Mouse (Mus musculus): ENCODE data around the gene Lhfp.

Gene Lhfp

DNA sequence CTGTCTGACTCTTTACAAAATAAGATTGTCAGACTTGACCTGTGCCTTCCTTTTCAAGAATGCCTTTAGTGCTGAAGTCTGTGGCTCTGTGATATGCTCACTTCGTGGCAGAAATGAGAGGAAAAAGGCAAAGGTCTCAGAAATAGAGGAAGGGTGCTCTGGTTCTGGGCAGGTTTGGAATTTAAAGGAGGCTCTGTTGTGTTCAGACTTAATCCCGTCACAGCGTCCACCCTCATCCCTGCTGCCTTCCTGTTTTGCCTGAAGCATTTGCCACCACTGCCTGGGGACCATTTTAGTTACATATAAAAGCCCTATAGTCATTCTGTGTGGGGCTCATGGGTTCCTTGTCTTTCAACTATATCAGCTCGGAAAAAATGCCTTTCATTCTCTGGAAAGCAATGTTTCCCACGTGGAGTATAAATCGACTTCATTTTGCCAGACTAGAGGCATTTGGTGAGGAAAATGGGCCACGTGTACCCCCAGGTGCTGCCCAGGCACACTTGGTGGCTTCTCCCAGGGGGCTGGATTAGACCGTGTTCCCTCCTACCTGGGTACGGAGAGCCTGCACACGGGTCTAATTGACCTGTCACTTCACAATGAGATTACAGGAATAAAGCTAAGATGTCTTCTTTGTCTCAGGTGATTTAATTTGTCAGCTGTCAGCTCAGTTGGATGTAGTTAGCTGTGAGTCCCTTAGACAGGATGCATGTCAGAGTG lies 207.0 kb downstream of the Lhfp start:
- no peak for DNase-seq (ENCODE audit: extremely low read depth, insufficient read length, low spot score)

GRCm38 (mm10) chr3:53252556-53252955 lies 211.2 kb downstream of the Lhfp start:
- DNase-seq (ENCODE audit: extremely low read depth, insufficient read length, low spot score) = no peak

- no peak for DNase-seq (ENCODE audit: extremely low read depth, insufficient read length, low spot score)
These were observed 212.0 kb downstream of the Lhfp start for GRCm38 (mm10) chr3:53253223-53253832.

GRCm38 (mm10) chr3:53258657-53259158 lies 217.4 kb downstream of the Lhfp start:
- DNase-seq (ENCODE audit: extremely low read depth, insufficient read length, low spot score) = no peak

GRCm38 (mm10) chr3:53266116-53266515 lies 224.8 kb downstream of the Lhfp start:
- no peak for DNase-seq (ENCODE audit: extremely low read depth, insufficient read length, low spot score)

GRCm38 (mm10) chr3:53267046-53267445 lies 225.7 kb downstream of the Lhfp start:
- DNase-seq (ENCODE audit: extremely low read depth, insufficient read length, low spot score) = no peak

DNA sequence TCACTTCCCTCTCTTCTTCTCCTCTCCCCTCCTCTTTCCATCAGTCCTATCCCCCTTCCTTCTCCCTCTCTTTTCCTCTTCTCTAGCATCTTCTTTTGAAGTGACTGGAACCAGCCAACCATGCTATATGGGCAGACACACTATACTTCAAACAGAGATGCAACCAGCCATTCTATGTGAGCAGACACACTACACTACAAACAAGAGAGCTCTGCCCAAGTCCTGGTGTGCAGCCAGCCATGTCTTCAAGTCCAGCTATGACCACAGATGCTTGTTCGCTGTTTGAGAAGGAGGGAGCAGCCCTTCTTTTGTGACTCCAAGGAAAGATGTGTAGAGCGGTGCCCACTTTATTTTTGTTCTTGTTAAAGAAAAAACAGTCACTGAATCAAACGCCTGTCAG lies 231.9 kb downstream of the Lhfp start:
- no peak for DNase-seq (ENCODE audit: extremely low read depth, insufficient read length, low spot score)

- no peak for DNase-seq (ENCODE audit: extremely low read depth, insufficient read length, low spot score)
These were observed 236.7 kb downstream of the Lhfp start for GRCm38 (mm10) chr3:53277993-53278392.

DNA sequence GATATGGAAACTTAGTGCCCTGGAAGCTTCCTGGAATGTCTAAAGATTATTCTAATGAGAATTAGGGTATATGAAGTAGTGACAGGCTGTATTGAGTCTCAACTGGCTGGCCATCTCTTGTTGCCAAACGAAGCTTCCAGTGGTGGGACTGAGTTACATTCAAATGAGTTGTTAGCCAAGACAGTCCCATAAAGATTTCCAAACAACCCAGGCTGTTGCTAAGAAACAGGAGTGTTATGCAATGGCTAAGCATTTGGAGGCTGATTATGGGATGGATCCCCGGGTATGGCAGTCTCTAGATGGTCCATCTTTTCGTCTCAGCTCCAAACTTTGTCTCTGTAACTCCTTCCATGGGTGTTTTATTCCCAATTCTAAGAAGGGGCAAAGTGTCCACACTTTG lies 240.7 kb downstream of the Lhfp start:
- peak; percentile 10 for DNase-seq (ENCODE audit: extremely low read depth, insufficient read length, low spot score)

DNA sequence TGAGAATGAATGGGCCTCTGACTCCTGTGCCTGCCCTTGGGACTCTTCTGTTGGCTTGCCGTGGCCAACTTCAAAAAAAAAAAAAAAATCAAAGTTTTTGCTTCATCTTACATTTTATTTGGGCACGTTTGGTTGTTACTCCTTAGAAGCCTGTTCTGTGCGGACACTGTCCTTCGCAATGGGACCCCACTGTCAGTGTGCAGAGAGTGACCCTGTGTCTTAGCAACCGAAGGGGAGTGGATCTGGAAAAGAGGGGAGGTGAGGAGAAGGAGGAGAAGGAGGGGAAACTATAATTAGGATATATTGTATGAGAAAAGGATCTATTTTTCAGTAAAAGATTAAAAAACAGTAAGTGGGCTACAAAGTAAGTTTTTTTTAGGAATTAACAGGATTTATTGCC lies 242.7 kb downstream of the Lhfp start:
- no peak for DNase-seq (ENCODE audit: extremely low read depth, insufficient read length, low spot score)

DNA sequence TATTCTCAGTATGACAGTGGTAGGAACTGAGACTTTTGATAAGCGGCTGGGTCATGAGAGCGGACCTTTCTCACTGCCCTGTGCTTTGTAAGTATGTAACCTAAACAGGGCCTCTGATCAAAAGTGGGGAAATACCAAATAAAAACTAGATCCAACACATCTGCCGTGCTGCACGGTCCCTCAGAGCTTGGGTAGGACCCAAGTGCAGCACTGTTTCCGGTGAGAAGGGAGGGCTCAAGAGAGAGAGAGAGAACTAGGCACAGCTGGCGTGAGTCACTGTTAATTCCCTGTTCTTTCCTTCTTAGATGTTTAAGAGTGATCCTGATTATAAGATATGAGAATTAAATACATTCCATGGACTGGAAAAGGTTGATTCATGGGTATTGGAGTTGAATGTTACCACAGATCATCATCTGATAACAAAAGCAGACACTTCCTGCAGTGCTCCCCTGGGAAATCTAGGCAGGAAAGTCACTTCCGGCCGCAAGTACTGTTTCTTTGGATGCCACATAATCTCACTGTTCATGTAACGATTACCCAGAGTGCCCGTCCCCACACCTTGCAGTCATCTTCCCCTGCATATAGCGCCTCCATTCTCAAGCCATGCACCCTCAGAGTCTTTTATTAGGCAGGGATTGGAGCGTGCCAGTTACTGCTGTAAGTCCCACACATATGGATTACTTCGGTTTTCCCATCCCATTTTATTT lies 243.3 kb downstream of the Lhfp start:
- peak; percentile 18 for DNase-seq (ENCODE audit: extremely low read depth, insufficient read length, low spot score)

GRCm38 (mm10) chr3:53288662-53289061 lies 247.3 kb downstream of the Lhfp start:
- DNase-seq (ENCODE audit: extremely low read depth, insufficient read length, low spot score) = no peak

DNA sequence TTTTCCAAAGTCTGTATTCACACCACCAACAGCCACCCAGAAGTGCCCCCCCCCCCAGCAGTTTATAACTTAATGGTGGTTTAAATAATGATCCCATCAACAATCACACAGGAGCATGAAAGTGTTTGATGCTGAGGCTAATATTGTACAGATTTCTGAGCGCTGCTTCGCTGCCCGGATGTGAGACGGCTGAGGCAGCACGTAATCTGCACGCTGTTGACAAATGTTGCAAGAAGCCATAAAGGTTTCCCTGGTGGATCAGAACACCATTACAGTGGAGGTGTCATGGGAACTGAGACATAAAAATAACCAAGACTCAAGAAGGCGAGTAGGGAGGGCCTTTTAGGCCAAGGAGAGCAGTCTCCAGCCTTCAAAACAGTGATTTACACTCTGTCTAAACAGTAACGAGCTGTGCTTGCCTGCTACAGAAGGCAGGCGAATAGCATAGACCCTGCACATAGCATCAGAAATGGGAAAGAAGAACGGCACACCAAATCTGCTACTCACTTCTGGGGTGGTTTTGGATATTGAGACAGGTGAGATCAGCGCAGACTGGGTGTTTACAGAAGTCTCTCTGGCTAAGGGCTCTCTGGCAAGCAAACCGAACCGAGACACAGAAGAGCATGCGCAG lies 248.4 kb downstream of the Lhfp start:
- DNase-seq (ENCODE audit: extremely low read depth, insufficient read length, low spot score) = no peak

GRCm38 (mm10) chr3:53291185-53291584 lies 249.9 kb downstream of the Lhfp start:
- DNase-seq (ENCODE audit: extremely low read depth, insufficient read length, low spot score) = no peak

DNA sequence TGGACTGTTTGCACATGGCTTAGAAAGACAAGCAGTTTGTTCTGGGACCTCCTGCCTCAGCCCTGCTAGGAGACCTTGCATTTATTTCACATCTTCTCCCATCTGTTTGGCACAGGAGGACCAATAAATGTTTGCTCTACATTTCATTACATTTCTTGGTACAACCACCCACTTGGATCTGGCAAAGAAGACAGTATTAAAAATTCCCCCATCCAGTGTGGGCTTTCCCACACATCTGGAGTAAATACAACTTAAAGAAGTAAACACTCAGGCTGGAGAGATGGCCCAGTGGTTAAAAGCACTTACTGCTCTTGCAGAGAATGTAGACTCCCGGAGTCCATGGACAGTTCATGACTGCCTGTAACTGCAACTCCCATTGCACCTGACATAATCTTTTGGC lies 250.6 kb downstream of the Lhfp start:
- no peak for DNase-seq (ENCODE audit: extremely low read depth, insufficient read length, low spot score)

DNA sequence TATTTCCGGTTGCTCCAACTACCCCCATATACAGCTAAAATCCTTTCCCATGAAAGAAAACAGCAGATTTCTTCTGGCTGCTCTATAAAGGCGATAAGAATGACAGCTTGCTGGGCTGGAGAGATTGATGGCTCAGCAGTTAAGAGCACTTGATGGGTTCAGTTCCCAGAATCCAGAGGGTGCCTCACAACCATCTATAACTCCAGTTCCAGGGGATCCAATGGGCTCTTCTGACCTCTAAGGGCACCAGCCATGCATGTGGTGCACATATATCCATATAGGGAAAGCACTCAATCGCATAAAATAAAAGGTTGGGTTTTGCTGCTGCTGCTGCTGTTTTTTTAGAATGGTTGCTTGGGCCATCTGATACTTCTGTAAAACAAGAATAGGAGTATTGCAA lies 251.1 kb downstream of the Lhfp start:
- no peak for DNase-seq (ENCODE audit: extremely low read depth, insufficient read length, low spot score)

DNA sequence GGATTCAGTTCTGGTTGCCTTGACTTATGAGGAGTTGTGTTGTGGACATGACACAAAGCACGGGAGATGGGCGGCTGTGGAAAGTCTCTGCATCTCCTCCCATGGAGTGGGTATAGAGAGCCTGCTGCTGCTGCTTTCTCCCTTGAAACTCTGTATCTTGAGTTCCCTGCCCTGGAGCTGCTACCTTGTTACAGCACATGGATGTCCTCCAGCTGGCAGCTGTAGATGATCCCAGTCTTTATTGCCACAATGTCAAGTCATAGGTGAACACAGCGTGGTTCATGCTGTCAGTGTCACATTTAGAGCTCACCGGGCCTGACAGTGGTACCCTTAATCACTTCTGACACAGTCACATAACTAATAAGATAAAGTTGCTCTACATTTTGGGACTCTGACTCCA lies 251.7 kb downstream of the Lhfp start:
- no peak for DNase-seq (ENCODE audit: extremely low read depth, insufficient read length, low spot score)

DNA sequence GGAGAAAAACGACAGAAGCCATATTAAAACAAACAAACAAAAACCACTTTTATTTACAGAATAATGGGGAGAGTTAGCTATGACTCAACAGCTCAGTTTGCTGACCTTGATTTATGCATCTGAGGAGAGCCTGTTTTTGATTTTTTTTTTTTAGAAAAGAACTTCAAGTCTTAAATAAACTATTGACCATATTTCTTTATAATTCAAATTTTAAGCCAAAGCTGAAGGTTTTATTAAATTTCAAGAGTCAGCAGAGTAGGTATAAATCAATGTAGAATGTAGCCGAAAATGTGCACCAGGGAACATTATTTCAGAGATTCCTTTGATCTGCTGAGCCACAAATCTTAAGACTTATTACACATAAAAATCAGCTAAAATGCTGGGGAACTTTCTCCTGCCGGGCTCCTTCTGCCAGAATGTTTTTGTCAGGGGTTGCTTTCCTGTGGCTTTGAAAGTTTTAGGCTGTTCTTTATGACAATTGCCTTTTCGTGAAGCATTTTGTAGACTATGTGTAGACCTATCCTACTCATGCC lies 252.6 kb downstream of the Lhfp start:
- no peak for DNase-seq (ENCODE audit: extremely low read depth, insufficient read length, low spot score)

DNA sequence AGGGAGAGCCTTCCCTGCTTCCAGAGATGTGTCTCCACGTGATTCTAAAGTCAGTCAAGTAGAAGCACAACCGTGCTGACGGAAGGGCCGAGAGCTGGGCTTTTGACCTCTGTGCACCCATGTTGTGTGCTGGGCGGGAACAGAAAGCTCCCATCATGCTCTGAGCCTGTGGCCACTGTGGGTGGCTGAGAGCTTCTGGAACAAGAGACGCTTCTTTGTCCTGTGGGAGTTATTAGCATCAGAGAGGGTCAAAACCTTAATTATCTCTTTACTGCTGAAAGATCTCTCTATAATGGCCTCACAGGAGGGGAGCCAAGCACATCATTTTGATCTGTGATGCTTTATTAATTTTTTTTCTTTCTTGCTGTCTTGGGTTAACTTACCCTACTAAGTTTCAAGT lies 253.5 kb downstream of the Lhfp start:
- DNase-seq (ENCODE audit: extremely low read depth, insufficient read length, low spot score) = no peak

- no peak for DNase-seq (ENCODE audit: extremely low read depth, insufficient read length, low spot score)
These were observed 260.5 kb downstream of the Lhfp start for GRCm38 (mm10) chr3:53301866-53302265.

Data from 3134 (cell line).